Mouse (Mus musculus): Measurements from ENCODE around the gene Ush2a.

Gene Ush2a

GRCm38 (mm10) chr1:189006826-189007225, 745.0 kb downstream of the Ush2a start:
- DNase-seq (ENCODE audit: low spot score in 2 of 2) = no peak

GRCm38 (mm10) chr1:189007239-189007979, 745.6 kb downstream of the Ush2a start, which contains the start of gene Kctd3:
Gene Kctd3 (minus strand): TSS chr1:189007841.
- peak; percentile 91 for DNase-seq (ENCODE audit: low spot score in 2 of 2)

- DNase-seq (ENCODE audit: low spot score in 2 of 2) = no peak
These were observed 746.1 kb downstream of the Ush2a start for GRCm38 (mm10) chr1:189007980-189008324.

GRCm38 (mm10) chr1:189010671-189011070, 748.8 kb downstream of the Ush2a start:
- DNase-seq (ENCODE audit: low spot score in 2 of 2) = no peak

GRCm38 (mm10) chr1:189012846-189013586, 751.2 kb downstream of the Ush2a start:
- DNase-seq (ENCODE audit: low spot score in 2 of 2) = no peak

- no peak for DNase-seq (ENCODE audit: low spot score in 2 of 2)
These were observed 751.7 kb downstream of the Ush2a start for GRCm38 (mm10) chr1:189013587-189013921.
